Mouse (Mus musculus): ENCODE measurements around the gene Arhgap18.
A peak's percentile ranks its signal among the peaks of the same experiment; 100 is the strongest.

Arhgap18 gene

GRCm38 (mm10) chr10:26752929-26753567 lies at the start of gene Arhgap18:
Gene Arhgap18, plus strand, starts transcription at chr10:26753421.
- no peak for DNase-seq (ENCODE audit: low spot score in 2 of 2)

- no peak for DNase-seq (ENCODE audit: low spot score in 2 of 2)
These were observed 42.7 kb upstream of the Arhgap18 start for GRCm38 (mm10) chr10:26710458-26711011.

- peak; percentile 8 to 14 for DNase-seq (ENCODE audit: low spot score in 2 of 2)
These were observed 42.2 kb upstream of the Arhgap18 start for GRCm38 (mm10) chr10:26711068-26711467.

GRCm38 (mm10) chr10:26713986-26714385 lies 39.2 kb upstream of the Arhgap18 start:
- DNase-seq (ENCODE audit: low spot score in 2 of 2) = no peak

- no peak for DNase-seq (ENCODE audit: low spot score in 2 of 2)
These were observed 28.5 kb upstream of the Arhgap18 start for GRCm38 (mm10) chr10:26724704-26725103.

GRCm38 (mm10) chr10:26725255-26725654 lies 28.0 kb upstream of the Arhgap18 start:
- no peak for DNase-seq (ENCODE audit: low spot score in 2 of 2)

- no peak for DNase-seq (ENCODE audit: low spot score in 2 of 2)
These were observed 2.4 kb upstream of the Arhgap18 start for GRCm38 (mm10) chr10:26750827-26751226.

GRCm38 (mm10) chr10:26752064-26752928 lies 925 bp upstream of the Arhgap18 start:
- peak; percentile 36 to 48 for DNase-seq (ENCODE audit: low spot score in 2 of 2)

- no peak for DNase-seq (ENCODE audit: low spot score in 2 of 2)
These were observed 785 bp downstream of the Arhgap18 start for GRCm38 (mm10) chr10:26754006-26754405.

GRCm38 (mm10) chr10:26757231-26757630 lies 4.0 kb downstream of the Arhgap18 start:
- DNase-seq (ENCODE audit: low spot score in 2 of 2) = no peak

- no peak for DNase-seq (ENCODE audit: low spot score in 2 of 2)
These were observed 6.2 kb downstream of the Arhgap18 start for GRCm38 (mm10) chr10:26759469-26759868.

GRCm38 (mm10) chr10:26761103-26761502 lies 7.9 kb downstream of the Arhgap18 start:
- no peak for DNase-seq (ENCODE audit: low spot score in 2 of 2)

- DNase-seq (ENCODE audit: low spot score in 2 of 2) = no peak
These were observed 9.0 kb downstream of the Arhgap18 start for GRCm38 (mm10) chr10:26761991-26762903.

GRCm38 (mm10) chr10:26767196-26767595 lies 14.0 kb downstream of the Arhgap18 start:
- DNase-seq (ENCODE audit: low spot score in 2 of 2) = no peak

- DNase-seq (ENCODE audit: low spot score in 2 of 2) = no peak
These were observed 15.7 kb downstream of the Arhgap18 start for GRCm38 (mm10) chr10:26768943-26769342.

- DNase-seq (ENCODE audit: low spot score in 2 of 2) = no peak
These were observed 16.8 kb downstream of the Arhgap18 start for GRCm38 (mm10) chr10:26770035-26770434.

- DNase-seq (ENCODE audit: low spot score in 2 of 2) = peak; percentile 41 to 43
These were observed 18.9 kb downstream of the Arhgap18 start for GRCm38 (mm10) chr10:26771938-26772623.

GRCm38 (mm10) chr10:26772624-26773540 lies 19.7 kb downstream of the Arhgap18 start:
- DNase-seq (ENCODE audit: low spot score in 2 of 2) = peak; percentile 10 to 36

GRCm38 (mm10) chr10:26773541-26773940 lies 20.3 kb downstream of the Arhgap18 start:
- DNase-seq (ENCODE audit: low spot score in 2 of 2) = no peak

GRCm38 (mm10) chr10:26774266-26774665 lies 21.0 kb downstream of the Arhgap18 start:
- no peak for DNase-seq (ENCODE audit: low spot score in 2 of 2)
